Mouse (Mus musculus): ENCODE measurements at regions not wholly inside any gene's neighbourhood (a gene's known extent, or its start where the extent isn't known, plus 50 kb on each side); places are given as distances from the start of the nearest gene placed in this dataset.

GRCm38 (mm10) chr2:33975423-33976127 lies 87.8 kb upstream of the Mvb12b start:
- ATAC-seq (ENCODE audit: low read depth) (no peak), DNase-seq (ENCODE audit: low spot score) (no peak)
- Histone ChIP-seq H3K27ac (replicated peaks; ENCODE audit: low read depth, low read length) (no peak overlapping the region), H3K4me3 (ENCODE audit: low read depth, low read length) (no peak overlapping the region), H3K9me3 (ENCODE audit: control insufficient read depth, low read length) (peaks cover 3% of the 10 kb centered on the region), H3K27me3 (replicated peaks; ENCODE audit: control insufficient read depth, insufficient read depth, low read length) (no peaks in the 10 kb centered on the region), H3K36me3 (ENCODE audit: control insufficient read depth, insufficient read depth, low read length) (no peaks in the 10 kb centered on the region), H3K9ac (ENCODE audit: low read depth, low read length) (no peak overlapping the region), H3K4me1 (ENCODE audit: control insufficient read depth, insufficient read depth, low read length) (no peaks in the 10 kb centered on the region), H3K4me2 (ENCODE audit: low read depth, low read length) (no peak overlapping the region)
- 74% methylated on average over 14 of the region's 14 CpGs for whole genome bisulfite sequencing

GRCm38 (mm10) chr2:33974737-33975422 lies 87.1 kb upstream of the Mvb12b start:
- no peak overlapping the region for H3K27ac ChIP-seq (replicated peaks; ENCODE audit: low read depth, low read length)
- H3K27me3 ChIP-seq (replicated peaks; ENCODE audit: control insufficient read depth, insufficient read depth, low read length), result no peaks in the 10 kb centered on the region
- ATAC-seq (ENCODE audit: low read depth), result no peak
- no peaks in the 10 kb centered on the region for H3K36me3 ChIP-seq (ENCODE audit: control insufficient read depth, insufficient read depth, low read length)
- no peaks in the 10 kb centered on the region for H3K4me1 ChIP-seq (ENCODE audit: control insufficient read depth, insufficient read depth, low read length)
- WGBS, result 70% methylated on average over 15 of the region's 15 CpGs
- H3K9ac ChIP-seq (ENCODE audit: low read depth, low read length), result no peak overlapping the region
- H3K9me3 ChIP-seq (ENCODE audit: control insufficient read depth, low read length), result peaks cover 7% of the 10 kb centered on the region
- H3K4me3 ChIP-seq (ENCODE audit: low read depth, low read length), result no peak overlapping the region
- H3K4me2 ChIP-seq (ENCODE audit: low read depth, low read length), result no peak overlapping the region
- DNase-seq (ENCODE audit: low spot score), result no peak

GRCm38 (mm10) chr2:33974031-33974430 lies 86.3 kb upstream of the Mvb12b start:
- no peak for DNase-seq (ENCODE audit: low spot score)
- H3K4me1 ChIP-seq (ENCODE audit: control insufficient read depth, insufficient read depth, low read length), result no peaks in the 10 kb centered on the region

GRCm38 (mm10) chr2:33973213-33973834 lies 85.6 kb upstream of the Mvb12b start:
- no peak overlapping the region for H3K27ac ChIP-seq (replicated peaks; ENCODE audit: low read depth, low read length)
- DNase-seq (ENCODE audit: low spot score) (peak; percentile 84), ATAC-seq (ENCODE audit: low read depth) (peak; percentile 79)
- H3K4me3 ChIP-seq (ENCODE audit: low read depth, low read length), result no peak overlapping the region
- no peaks in the 10 kb centered on the region for H3K4me1 ChIP-seq (ENCODE audit: control insufficient read depth, insufficient read depth, low read length)
- WGBS, result 58% methylated on average over 4 of the region's 4 CpGs
- peaks cover 7% of the 10 kb centered on the region for H3K9me3 ChIP-seq (ENCODE audit: control insufficient read depth, low read length)
- no peak overlapping the region for H3K9ac ChIP-seq (ENCODE audit: low read depth, low read length)
- H3K36me3 ChIP-seq (ENCODE audit: control insufficient read depth, insufficient read depth, low read length), result no peaks in the 10 kb centered on the region
- no peaks in the 10 kb centered on the region for H3K27me3 ChIP-seq (replicated peaks; ENCODE audit: control insufficient read depth, insufficient read depth, low read length)
- H3K4me2 ChIP-seq (ENCODE audit: low read depth, low read length), result no peak overlapping the region

More at GRCm38 (mm10) chr2:33974031-33974430, 86.3 kb upstream of the Mvb12b start:
- Histone ChIP-seq H3K27ac (replicated peaks; ENCODE audit: low read depth, low read length) (no peak overlapping the region), H3K9me3 (ENCODE audit: control insufficient read depth, low read length) (peaks cover 7% of the 10 kb centered on the region), H3K27me3 (replicated peaks; ENCODE audit: control insufficient read depth, insufficient read depth, low read length) (no peaks in the 10 kb centered on the region), H3K9ac (ENCODE audit: low read depth, low read length) (no peak overlapping the region), H3K4me3 (ENCODE audit: low read depth, low read length) (no peak overlapping the region), H3K36me3 (ENCODE audit: control insufficient read depth, insufficient read depth, low read length) (no peaks in the 10 kb centered on the region), H3K4me2 (ENCODE audit: low read depth, low read length) (no peak overlapping the region)
- 88% methylated on average over 3 of the region's 3 CpGs for WGBS
- ATAC-seq (ENCODE audit: low read depth), result no peak

- Histone ChIP-seq H3K4me2 (ENCODE audit: low read depth, low read length) (peak overlapping the region; percentile 32), H3K4me1 (ENCODE audit: control insufficient read depth, insufficient read depth, low read length) (peaks cover 3% of the 10 kb centered on the region; the same call in 1 of the 2 replicates), H3K36me3 (ENCODE audit: control insufficient read depth, insufficient read depth, low read length) (no peaks in the 10 kb centered on the region), H3K9ac (ENCODE audit: low read depth, low read length) (no peak overlapping the region), H3K9me3 (ENCODE audit: control insufficient read depth, low read length) (peaks cover 7% of the 10 kb centered on the region), H3K27ac (replicated peaks; ENCODE audit: low read depth, low read length) (no peak overlapping the region), H3K27me3 (replicated peaks; ENCODE audit: control insufficient read depth, insufficient read depth, low read length) (0 out of 2 replicates have a peak, but pooled peaks cover 4% of the 10 kb centered on the region), H3K4me3 (ENCODE audit: low read depth, low read length) (peak overlapping the region; percentile 3; the same call in 1 of the 2 replicates)
- 42% methylated on average over 7 of the region's 7 CpGs for WGBS
- ATAC-seq (ENCODE audit: low read depth), result peak; percentile 47
- peak; percentile 52 for DNase-seq (ENCODE audit: low spot score)
Measured at GRCm38 (mm10) chr2:33966984-33967421, 79.3 kb upstream of the Mvb12b start.

GRCm38 (mm10) chr2:33966389-33966983 lies 78.7 kb upstream of the Mvb12b start:
- Histone ChIP-seq H3K4me2 (ENCODE audit: low read depth, low read length) (peak overlapping the region; percentile 32), H3K27me3 (replicated peaks; ENCODE audit: control insufficient read depth, insufficient read depth, low read length) (0 out of 2 replicates have a peak, but pooled peaks cover 4% of the 10 kb centered on the region), H3K9me3 (ENCODE audit: control insufficient read depth, low read length) (peaks cover 7% of the 10 kb centered on the region), H3K4me3 (ENCODE audit: low read depth, low read length) (peak overlapping the region; percentile 3; the same call in 1 of the 2 replicates), H3K4me1 (ENCODE audit: control insufficient read depth, insufficient read depth, low read length) (peaks cover 3% of the 10 kb centered on the region; the same call in 1 of the 2 replicates), H3K36me3 (ENCODE audit: control insufficient read depth, insufficient read depth, low read length) (no peaks in the 10 kb centered on the region), H3K9ac (ENCODE audit: low read depth, low read length) (no peak overlapping the region), H3K27ac (replicated peaks; ENCODE audit: low read depth, low read length) (no peak overlapping the region)
- ATAC-seq (ENCODE audit: low read depth) (no peak), DNase-seq (ENCODE audit: low spot score) (no peak)
- 32% methylated on average over 35 of the region's 35 CpGs for WGBS

- H3K36me3 ChIP-seq (ENCODE audit: control insufficient read depth, insufficient read depth, low read length), result no peaks in the 10 kb centered on the region
- H3K4me3 ChIP-seq (ENCODE audit: low read depth, low read length), result no peak overlapping the region
- H3K9ac ChIP-seq (ENCODE audit: low read depth, low read length), result no peak overlapping the region
- 83% methylated on average over 5 of the region's 5 CpGs for WGBS
- H3K9me3 ChIP-seq (ENCODE audit: control insufficient read depth, low read length), result no peaks in the 10 kb centered on the region
- H3K27me3 ChIP-seq (replicated peaks; ENCODE audit: control insufficient read depth, insufficient read depth, low read length), result 0 out of 2 replicates have a peak, but pooled peaks cover 4% of the 10 kb centered on the region
- no peak for ATAC-seq (ENCODE audit: low read depth)
- H3K4me1 ChIP-seq (ENCODE audit: control insufficient read depth, insufficient read depth, low read length), result peaks cover 3% of the 10 kb centered on the region; the same call in 1 of the 2 replicates
- no peak overlapping the region for H3K27ac ChIP-seq (replicated peaks; ENCODE audit: low read depth, low read length)
- DNase-seq (ENCODE audit: low spot score), result no peak
- H3K4me2 ChIP-seq (ENCODE audit: low read depth, low read length), result no peak overlapping the region
Measured at GRCm38 (mm10) chr2:33964096-33964495, 76.3 kb upstream of the Mvb12b start.

- ATAC-seq (ENCODE audit: low read depth) (no peak), DNase-seq (ENCODE audit: low spot score) (no peak)
- no peaks in the 10 kb centered on the region for H3K9me3 ChIP-seq (ENCODE audit: control insufficient read depth, low read length)
- no peak overlapping the region for H3K4me2 ChIP-seq (ENCODE audit: low read depth, low read length)
- no peak overlapping the region for H3K9ac ChIP-seq (ENCODE audit: low read depth, low read length)
- 0 out of 2 replicates have a peak, but pooled peaks cover 4% of the 10 kb centered on the region for H3K27me3 ChIP-seq (replicated peaks; ENCODE audit: control insufficient read depth, insufficient read depth, low read length)
- no peak overlapping the region for H3K27ac ChIP-seq (replicated peaks; ENCODE audit: low read depth, low read length)
- H3K4me1 ChIP-seq (ENCODE audit: control insufficient read depth, insufficient read depth, low read length), result peaks cover 3% of the 10 kb centered on the region; the same call in 1 of the 2 replicates
- WGBS, result 84% methylated on average over 14 of the region's 14 CpGs
- no peak overlapping the region for H3K4me3 ChIP-seq (ENCODE audit: low read depth, low read length)
- H3K36me3 ChIP-seq (ENCODE audit: control insufficient read depth, insufficient read depth, low read length), result no peaks in the 10 kb centered on the region
Measured at GRCm38 (mm10) chr2:33962355-33963037, 74.8 kb upstream of the Mvb12b start.
